Mouse (Mus musculus) ovary, adult 18-20 months (tissue): Measurements from ENCODE around the gene Scml4.

Experiments
- DNase-seq: peaks from one replicate; pipeline ENCODE4 v3.0.0; 2022; ENCODE audit warnings: low spot score, mixed read lengths

Scml4 gene

DNA sequence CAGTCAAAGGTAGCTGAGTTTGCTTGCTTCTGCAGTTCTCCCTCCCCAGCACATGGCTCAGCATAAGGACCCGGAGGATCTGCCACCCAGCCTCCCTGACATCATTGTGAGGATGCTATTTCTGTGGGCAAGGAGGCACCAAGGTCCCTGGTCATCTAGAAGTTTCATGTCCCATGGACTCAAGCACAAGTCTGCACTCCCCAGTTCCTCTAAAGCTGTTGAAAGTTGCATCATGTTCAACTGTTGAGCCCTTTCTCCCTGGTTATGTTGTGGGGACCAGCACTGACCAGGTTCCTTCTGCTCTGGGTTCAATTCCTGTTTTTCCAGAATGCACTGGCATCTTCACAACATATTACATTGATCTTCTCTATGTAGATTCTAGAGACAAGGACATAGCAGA is 42.9 kb downstream of the Scml4 start:
- DNase-seq = no peak

DNA sequence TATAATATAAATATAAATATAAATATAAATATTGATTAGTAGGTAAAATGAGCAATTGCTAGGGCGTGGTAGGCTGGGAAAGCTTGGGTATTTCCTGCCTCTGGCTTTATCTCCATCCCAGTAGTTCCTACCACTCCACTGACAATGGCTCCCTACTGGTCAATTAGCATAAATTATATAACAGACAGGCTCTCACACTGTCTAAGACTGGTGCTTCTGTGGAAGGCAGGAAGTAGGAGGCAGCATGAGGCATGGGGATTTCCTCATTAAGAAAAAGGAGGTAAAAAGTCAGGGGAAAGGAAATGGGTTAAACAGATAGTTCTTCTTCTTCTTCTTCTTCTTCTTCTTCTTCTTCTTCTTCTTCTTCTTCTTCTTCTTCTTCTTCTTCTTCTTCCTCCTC is 48.4 kb downstream of the Scml4 start:
- DNase-seq = no peak

DNA sequence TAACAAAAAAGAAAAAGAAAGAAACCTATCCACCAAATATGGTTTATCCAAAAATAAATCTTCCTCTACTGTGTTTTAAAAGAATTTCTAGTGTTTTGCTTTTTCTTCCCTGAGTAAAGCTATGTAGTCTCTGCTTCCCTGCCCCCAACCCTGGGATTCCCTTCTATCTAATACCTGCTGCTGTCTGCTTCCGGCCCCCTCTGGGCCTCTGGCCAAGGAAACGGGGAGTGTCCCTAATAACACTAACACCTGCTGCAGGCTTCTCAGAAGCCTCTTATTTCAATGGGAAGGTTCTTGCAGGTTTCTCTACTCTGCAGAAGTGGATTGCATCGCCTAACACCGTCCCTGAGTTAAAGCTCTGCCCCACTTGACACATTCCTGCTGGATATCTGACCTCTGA is 50.4 kb downstream of the Scml4 start:
- no peak for DNase-seq

DNA sequence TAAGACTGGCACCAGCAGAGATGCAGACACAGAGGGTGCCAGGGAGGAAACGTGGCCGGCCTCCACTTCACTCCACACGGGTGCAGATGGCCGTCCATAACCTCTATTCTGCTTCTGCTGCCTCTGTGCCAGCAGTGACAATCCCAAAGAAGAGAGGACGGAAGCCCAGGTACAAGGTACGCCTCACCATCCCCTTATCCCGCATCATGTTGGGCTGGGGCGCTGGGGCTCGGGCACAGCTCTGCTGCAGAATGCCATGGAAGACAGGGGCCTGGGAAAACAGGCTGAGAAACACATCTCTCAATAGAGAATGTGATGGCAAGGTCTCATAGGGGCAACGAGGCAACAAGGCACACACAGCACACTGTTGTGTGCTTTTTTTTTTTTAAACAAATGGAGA is 51.9 kb downstream of the Scml4 start:
- no peak for DNase-seq

GRCm38 (mm10) chr10:42913196-42913595 is 53.0 kb downstream of the Scml4 start:
- no peak for DNase-seq

DNA sequence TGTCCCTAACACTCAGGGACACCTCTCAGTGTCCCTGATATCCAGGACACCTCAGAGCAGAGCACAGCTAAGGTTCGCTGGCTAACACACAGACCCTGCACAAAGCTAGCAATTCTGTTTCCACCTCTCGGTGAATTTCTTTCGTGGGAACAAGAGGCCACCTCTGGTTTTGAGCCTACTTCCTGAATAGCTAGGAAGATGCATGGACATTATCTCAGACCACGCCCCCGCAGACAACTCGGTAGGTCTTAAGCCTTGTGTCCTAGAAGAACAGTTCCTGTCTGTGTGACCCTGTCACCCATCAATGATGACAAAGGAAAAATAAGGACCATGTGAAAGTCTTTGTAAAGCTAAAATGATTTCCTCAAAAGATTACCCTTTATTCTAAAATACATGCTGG is 54.0 kb downstream of the Scml4 start:
- no peak for DNase-seq

DNA sequence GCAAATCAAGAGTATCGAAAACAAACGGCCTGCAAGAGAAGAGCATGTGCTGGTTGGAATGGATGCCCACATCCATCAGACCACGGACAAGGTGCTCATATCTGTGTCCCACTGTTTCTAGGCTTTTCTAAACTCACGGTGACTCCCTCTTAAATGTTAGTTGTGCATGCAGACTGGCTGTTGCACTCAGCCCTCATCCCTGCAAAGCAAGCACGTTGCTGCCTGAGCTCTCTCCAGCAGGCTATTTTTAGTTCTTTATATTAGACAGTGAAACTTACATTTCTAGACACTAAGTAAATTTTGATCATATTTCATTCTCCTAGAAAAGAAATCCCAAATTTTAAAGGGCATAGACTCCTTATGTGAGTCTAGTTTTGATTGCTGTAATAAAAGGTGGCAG is 57.2 kb downstream of the Scml4 start:
- no peak for DNase-seq

DNA sequence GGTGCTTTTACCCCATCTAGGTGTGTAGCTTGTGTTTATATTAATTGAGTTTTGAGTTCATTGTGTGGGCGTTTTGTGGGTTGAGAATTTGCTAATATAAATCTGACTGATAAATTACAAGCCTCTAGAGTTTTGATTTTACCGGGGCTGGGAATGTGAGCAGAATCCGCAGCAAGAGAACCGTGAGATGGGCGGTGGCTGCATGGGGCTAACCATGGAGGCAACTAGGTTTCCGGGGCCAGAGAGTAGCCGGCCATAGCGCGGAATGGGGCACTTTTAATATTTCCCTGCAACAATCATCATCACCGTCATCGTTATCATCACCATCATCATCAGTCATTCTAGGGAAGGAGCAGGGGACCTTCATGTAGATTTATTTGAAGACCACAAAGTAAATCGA is 59.6 kb downstream of the Scml4 start:
- DNase-seq = no peak

DNA sequence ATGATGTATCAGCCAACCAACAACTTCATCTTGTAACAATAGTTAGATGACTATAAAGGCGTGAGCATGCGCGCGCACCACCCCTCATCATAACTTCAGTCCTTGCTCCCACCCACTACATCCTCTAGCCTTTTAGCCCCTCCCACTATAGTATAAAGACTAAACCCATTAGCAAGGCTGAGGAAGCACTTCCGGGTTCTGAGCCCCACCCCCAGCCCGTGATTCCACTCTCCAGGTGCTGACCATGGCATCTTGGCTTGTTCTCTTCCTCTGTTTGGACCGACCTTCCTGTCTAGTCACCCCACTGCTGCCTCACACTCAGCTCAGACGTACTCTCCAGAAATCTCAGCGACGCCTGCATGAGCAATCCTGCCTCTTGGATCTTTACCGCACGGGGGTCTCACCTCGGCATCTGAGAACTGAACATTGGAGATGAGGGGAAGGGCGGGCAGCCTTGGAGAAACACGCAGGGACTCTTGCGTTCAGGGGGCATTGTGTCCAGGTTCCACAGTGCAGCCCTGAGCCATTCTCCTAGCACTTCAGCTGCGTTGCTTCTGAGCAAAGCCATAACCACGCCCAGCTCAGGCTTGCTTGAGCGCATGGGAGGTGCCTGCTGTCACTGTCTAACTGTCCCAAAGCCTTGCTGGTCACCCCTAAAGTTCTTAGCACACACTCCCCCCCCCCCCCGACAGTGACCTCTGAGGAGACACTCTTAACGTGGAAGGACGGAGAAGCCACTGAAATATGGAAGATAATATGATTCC is 65.1 kb downstream of the Scml4 start:
- no peak for DNase-seq

DNA sequence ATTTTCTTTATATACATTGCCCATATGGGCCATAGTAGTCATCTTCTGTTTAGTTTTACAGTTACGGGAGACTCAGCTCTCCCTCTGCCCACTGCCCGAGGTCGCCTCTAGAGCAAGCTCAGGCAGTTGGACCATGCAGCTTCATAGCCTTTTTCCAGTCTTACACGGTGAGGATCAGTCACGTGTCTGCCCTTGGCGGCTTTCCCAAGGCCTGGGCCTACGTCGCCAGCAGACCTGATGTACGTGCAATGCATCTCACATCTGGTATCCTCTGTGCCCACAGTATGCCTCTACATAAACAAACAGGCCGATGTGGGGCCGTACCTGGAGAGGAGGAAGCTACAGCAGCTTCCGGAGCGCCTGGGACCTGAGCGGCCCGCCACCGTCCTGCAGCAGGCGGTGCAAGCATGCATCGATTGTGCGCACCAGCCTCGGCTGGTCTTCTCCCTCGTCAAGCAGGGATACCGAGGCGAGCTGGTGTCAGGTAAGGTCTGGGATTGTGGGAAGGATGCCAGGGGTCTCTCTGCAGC is 70.0 kb downstream of the Scml4 start:
- DNase-seq = no peak

DNA sequence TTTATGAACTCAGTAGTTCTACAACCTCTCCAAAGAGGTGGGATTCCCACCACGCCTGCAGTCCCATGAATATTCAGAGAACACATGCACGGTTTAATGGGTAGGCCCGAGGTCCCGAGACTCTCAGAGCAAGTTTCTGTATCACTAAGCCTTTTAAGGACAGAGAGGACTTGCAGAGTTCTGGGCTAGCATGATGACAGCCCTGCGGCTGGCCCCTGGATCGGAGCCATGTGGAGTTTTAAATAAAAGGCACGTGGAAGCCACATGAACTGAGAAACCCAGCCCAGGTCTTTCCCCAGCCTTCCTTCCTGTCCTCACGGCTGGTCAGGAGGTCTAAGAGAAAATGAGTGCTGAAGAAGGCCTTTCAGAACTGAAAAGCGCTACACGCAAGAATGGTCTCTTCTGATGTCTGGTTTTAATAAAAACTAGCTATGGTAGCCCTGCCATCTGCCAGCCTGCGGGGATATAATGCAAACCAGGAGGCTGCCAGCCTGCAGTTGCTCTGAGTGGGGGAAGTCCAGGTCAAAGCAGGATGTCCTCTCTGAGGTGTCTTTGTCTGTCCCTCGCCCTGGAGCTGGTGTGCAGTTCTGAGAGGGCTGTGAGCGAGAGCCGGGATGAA is 72.8 kb downstream of the Scml4 start:
- DNase-seq = no peak

DNA sequence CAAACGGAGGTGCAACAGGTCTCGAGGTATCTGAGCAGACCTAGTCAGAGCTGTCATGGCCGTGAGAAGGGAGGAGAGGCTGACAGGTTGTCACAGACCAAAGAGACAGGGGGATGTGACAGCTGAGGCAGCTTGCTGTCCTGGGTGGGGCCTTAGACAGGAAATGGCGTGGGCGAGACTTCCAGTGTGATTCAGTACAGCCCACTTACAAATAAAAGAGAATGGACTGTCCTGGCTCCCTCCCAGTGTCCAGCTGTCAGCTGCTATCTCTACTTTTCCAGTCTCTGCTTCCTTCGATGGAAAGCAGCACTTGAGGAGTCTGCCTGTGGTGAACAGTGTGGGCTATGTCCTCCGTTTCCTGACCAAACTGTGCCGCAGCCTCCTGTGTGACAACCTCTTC is 74.5 kb downstream of the Scml4 start:
- DNase-seq = no peak

DNA sequence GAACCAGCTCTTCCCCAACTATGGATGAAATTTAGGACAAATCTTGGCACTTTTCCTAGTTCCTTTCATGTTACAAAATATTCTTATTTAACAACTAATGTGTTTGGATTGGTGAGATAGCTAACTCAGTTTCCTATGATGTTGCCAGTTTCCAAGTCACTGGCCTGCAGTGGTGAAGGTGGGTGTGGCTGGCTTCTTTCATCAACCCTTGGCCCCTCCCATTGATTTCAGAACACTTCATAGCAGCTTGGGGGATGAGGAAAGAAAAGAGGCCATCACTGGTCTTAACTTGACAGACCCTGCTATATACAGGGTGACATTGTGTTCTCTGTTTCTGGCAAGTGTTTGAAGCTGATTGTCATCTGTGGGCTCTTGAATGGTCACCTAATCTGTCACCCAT is 76.0 kb downstream of the Scml4 start:
- DNase-seq = no peak

GRCm38 (mm10) chr10:42938361-42938760 is 78.2 kb downstream of the Scml4 start:
- DNase-seq = no peak

DNA sequence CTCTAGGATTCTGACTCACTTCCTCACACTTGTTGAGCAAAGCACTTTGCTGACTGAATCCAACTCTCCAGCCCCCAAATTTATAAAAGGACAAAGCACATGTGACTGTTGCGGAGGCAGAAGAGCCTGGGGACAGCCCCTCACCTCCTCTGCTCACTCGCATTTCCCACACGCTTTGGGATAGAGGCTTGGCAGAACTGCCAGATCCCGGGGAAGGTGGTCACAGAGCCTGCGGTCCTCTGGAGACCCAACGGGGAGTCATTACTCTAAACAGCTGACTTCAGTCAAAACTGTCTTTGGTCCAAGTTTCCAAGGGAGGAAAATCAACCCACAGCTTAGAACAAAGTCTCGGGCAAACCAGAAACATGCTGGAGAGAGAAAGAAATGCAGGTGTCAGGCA is 79.5 kb downstream of the Scml4 start:
- DNase-seq = no peak

DNA sequence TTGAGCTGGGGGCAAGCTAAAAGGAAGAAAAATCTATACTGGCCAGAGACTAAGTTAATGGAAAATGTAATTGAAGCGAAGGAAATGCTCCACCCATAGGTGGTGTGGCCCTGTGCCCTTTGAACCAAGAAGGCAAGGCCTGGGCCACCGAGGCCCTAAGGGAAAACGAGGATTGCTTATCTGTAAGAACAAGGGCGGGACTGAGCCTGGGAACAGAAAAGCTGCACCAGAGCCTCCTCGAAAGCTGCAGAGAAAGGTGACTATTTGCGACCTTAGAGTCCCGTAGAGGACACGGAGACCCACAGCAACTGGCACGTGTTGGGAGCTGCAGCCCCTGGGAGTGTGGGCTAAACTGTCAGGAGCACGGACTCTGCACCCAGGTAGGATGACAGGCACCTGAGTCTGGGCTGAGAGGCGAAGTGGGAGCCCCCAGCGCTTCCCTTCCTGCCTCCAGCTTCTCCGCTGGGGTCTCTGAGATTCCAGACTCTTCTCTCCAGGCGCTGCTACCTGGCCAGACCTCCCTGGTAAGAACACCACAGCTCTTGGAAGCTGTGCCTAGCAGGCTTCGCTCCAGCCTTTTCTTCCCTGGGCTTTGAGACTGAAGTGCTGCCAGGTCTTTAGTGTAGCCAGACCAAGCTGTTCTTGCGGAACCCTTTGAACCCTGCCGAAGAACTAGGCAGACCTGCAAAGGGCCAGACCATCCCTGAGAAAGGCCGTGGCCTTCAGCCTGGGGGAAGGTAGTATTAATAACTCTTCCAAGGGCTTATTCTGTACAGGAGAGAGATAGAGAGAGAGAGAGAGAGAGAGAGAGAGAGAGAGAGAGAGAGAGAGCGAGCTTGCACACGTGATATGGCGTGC is 80.3 kb downstream of the Scml4 start:
- no peak for DNase-seq

GRCm38 (mm10) chr10:42941278-42941677 is 81.1 kb downstream of the Scml4 start:
- no peak for DNase-seq

DNA sequence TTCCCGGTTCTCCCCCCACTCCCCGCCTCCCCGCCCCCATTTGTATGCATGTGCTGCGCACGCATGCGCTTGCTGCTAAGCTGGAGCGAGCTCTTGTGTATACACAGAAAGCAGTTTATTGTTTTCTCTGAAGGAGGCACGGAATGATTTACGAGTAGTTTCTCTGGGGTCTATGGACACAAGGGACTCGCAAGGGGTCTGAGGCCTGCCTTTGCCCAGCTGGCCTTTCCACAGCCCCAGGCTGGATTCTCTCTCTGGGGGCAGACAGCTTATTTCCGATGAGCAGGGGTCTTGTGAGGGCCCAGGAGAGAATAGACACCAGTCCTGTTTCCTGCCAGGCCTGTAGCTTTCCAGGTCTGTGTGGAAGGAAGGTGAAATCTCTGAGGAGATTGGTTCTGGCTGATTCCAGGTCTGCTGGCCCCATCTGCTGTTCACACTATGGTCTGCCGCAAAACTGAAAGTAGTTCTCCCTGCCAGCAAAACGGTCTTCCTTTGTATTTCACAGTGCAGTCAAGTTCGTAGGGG is 81.6 kb downstream of the Scml4 start:
- peak; percentile 27 for DNase-seq

DNA sequence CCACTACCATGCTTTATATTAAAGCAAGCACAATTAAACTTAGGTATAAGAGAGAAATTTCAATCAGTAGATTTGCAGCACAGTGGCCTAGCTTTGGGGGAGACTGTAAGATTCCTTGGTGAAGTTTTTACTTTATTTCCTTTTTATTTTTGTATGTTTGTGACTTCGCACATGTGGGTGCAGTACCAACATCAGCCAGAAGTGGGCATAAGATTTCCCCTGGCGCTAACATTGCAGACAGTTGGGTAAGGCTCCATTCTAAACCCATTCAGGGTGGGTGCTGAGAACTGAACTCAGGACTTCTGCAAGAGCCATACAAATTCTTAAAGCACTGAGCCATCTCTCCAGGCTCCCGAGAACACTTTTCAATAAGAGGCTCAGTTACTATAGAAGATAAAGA is 82.1 kb downstream of the Scml4 start:
- DNase-seq = no peak

- DNase-seq = no peak
Observed at GRCm38 (mm10) chr10:42945316-42945715, 85.1 kb downstream of the Scml4 start.

DNA sequence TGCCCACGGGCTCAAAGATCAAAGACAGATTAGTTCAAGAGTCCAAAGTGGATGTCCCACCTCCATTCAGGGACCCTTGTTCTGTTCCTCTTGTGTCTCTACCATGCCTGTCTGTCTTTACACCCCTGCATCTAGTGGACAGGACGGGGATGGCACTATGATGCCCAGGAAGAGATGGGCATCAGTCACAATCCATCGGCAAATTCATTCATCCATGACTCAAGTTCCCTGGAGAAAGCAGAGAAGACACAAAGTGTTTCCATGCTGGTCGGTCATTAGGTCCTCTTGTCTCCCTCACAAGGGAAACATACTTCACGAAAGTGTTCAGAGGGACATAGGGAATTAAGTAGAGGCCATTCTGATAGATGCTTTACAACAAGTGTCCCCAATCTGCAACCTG is 87.2 kb downstream of the Scml4 start:
- DNase-seq = no peak

- no peak for DNase-seq
Observed at GRCm38 (mm10) chr10:42950252-42950751, 90.1 kb downstream of the Scml4 start.
